Mouse (Mus musculus): ENCODE measurements around the gene Tbc1d17. TPM values are rescaled to one million over a fixed set of nuclear protein-coding genes. Genes with fewer than 3 reads are reported as not detected.

Gene Tbc1d17
- polyA plus RNA-seq, 1 experiment: 96.8 TPM

DNA sequence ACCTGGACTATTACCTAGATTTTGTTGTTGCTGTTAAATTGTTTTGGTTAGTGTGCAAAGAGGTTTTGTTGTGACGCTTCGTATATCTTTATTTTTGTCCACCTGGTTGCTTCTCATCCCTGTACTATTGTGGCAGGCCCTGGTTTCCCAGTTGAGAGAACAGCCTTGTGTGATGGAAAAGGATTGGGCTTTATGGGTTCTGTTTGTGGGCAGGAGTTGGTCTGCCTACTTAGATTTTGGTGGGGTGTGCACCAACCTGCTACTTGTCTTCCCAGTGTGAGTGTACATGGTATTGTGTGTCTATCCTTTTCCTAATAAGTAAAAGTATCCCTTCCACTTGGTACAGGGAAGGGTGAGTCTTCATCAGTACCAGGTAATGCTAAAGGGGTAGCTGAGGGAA, 29.5 kb downstream of the Tbc1d17 start:
- TF ChIP-seq POLR2A (IDR thresholded peaks at IDR 0.05; ENCODE audit: borderline replicate concordance, extremely low read depth, insufficient read depth, insufficient read length, poor library complexity, severe bottlenecking): no peak
- TF ChIP-seq CTCF (IDR thresholded peaks at IDR 0.05; ENCODE audit: borderline replicate concordance, extremely low read depth, insufficient read depth, insufficient read length): no peak
- DNase-seq (ENCODE audit: low read depth): no peak

GRCm38 (mm10) chr7:44818751-44819235, 30.1 kb downstream of the Tbc1d17 start:
- DNase-seq (ENCODE audit: low read depth): peak; percentile 48
- no peak for TF ChIP-seq POLR2A (IDR thresholded peaks at IDR 0.05; ENCODE audit: borderline replicate concordance, extremely low read depth, insufficient read depth, insufficient read length, poor library complexity, severe bottlenecking)
- TF ChIP-seq CTCF (IDR thresholded peaks at IDR 0.05; ENCODE audit: borderline replicate concordance, extremely low read depth, insufficient read depth, insufficient read length): no peak

DNA sequence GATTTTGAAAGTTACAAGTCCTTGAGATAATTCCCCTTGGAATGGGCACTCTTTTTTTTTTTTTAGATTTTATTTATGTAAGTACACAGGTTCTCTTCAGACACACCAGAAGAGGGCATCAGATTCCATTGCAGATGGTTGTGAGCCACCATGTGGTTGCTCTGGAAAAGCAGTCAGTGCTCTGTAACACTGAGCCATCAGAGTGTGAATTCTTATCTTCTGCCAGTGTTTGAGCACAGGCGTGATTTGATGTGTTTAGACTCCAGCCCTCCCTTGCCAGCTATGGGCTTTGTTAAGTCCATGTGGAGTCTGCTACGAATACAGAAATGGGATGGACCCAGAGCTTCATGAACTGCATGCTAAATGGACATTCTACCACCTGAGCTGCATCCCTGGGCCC, 30.7 kb downstream of the Tbc1d17 start:
- TF ChIP-seq CTCF (IDR thresholded peaks at IDR 0.05; ENCODE audit: borderline replicate concordance, extremely low read depth, insufficient read depth, insufficient read length) (peak; percentile 12; the same call in 1 of the 2 replicates), POLR2A (IDR thresholded peaks at IDR 0.05; ENCODE audit: borderline replicate concordance, extremely low read depth, insufficient read depth, insufficient read length, poor library complexity, severe bottlenecking) (no peak)
- DNase-seq (ENCODE audit: low read depth): peak; percentile 58

GRCm38 (mm10) chr7:44817441-44817840, 31.4 kb downstream of the Tbc1d17 start:
- TF ChIP-seq CTCF (IDR thresholded peaks at IDR 0.05; ENCODE audit: borderline replicate concordance, extremely low read depth, insufficient read depth, insufficient read length): no peak
- no peak for TF ChIP-seq POLR2A (IDR thresholded peaks at IDR 0.05; ENCODE audit: borderline replicate concordance, extremely low read depth, insufficient read depth, insufficient read length, poor library complexity, severe bottlenecking)
- DNase-seq (ENCODE audit: low read depth): no peak

DNA sequence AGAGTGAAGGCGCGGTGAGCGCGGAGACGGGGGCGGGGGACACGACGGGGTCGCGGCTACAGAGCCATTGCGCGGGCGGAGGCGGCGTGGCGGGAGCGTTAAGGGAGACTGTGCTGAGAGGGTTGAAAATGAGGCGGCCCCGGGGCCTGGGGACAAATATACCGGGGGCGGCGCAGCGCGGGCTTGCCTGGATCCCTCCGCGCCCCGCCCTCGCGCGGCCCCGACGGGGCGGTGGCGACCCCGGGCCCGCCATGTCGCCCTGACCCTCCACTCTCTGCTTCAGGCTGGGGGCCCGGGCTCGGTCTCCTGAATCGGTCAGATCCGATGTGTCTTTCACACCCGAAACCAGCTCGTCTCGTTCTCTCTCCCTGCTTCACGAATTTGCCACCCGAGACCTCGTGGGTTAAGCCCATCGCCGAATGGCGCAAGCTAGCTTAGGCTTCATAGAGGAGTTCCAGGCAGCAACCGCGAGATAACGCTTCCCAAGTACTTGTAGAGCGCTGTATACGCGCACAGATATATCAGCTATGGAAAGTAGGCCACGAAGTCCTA, 32.3 kb downstream of the Tbc1d17 start, which contains the start of gene Atf5:
Gene Atf5, minus strand, starts transcription at position 189 of the 552 bp plus-strand sequence.
- TF ChIP-seq CTCF (IDR thresholded peaks at IDR 0.05; ENCODE audit: borderline replicate concordance, extremely low read depth, insufficient read depth, insufficient read length) (no peak), POLR2A (IDR thresholded peaks at IDR 0.05; ENCODE audit: borderline replicate concordance, extremely low read depth, insufficient read depth, insufficient read length, poor library complexity, severe bottlenecking) (no peak)
- DNase-seq (ENCODE audit: low read depth): peak; percentile 63

GRCm38 (mm10) chr7:44815721-44816469, 33.0 kb downstream of the Tbc1d17 start, which contains the start of the genes Nup62 and Il4i1:
Gene Nup62, plus strand, starts transcription at chr7:44816088.
Gene Il4i1, plus strand, starts transcription at chr7:44816387.
- TF ChIP-seq POLR2A (IDR thresholded peaks at IDR 0.05; ENCODE audit: borderline replicate concordance, extremely low read depth, insufficient read depth, insufficient read length, poor library complexity, severe bottlenecking) (peak; percentile 21; the same call in 1 of the 2 replicates), CTCF (IDR thresholded peaks at IDR 0.05; ENCODE audit: borderline replicate concordance, extremely low read depth, insufficient read depth, insufficient read length) (peak; percentile 8; the same call in 1 of the 2 replicates)
- DNase-seq (ENCODE audit: low read depth): peak; percentile 100

GRCm38 (mm10) chr7:44814952-44815553, 33.8 kb downstream of the Tbc1d17 start:
- TF ChIP-seq POLR2A (IDR thresholded peaks at IDR 0.05; ENCODE audit: borderline replicate concordance, extremely low read depth, insufficient read depth, insufficient read length, poor library complexity, severe bottlenecking): no peak
- no peak for DNase-seq (ENCODE audit: low read depth)

DNA sequence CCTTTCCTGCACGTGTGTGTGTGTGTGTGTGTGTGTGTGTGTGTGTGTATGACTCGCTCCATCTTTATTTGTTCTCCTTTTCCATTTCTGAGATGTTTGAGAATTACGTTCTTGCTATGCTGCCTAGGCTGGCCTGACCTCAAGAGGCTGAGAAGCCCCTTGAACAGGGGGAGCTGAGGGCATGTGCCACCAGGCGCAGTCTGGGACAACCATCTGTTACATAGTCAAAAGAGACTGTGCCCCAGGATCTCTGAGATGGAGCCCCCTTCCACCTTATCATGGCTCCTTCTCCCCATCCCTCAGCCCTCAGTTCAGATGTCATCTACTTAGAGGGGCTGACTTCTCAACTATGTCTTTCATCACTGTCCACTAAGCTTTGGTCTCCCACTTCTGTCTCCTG, 34.5 kb downstream of the Tbc1d17 start:
- TF ChIP-seq POLR2A (IDR thresholded peaks at IDR 0.05; ENCODE audit: borderline replicate concordance, extremely low read depth, insufficient read depth, insufficient read length, poor library complexity, severe bottlenecking): no peak
- no peak for TF ChIP-seq CTCF (IDR thresholded peaks at IDR 0.05; ENCODE audit: borderline replicate concordance, extremely low read depth, insufficient read depth, insufficient read length)
- no peak for DNase-seq (ENCODE audit: low read depth)

- no peak for TF ChIP-seq POLR2A (IDR thresholded peaks at IDR 0.05; ENCODE audit: borderline replicate concordance, extremely low read depth, insufficient read depth, insufficient read length, poor library complexity, severe bottlenecking)
- TF ChIP-seq CTCF (IDR thresholded peaks at IDR 0.05; ENCODE audit: borderline replicate concordance, extremely low read depth, insufficient read depth, insufficient read length): no peak
- DNase-seq (ENCODE audit: low read depth): no peak
These were observed 34.9 kb downstream of the Tbc1d17 start for GRCm38 (mm10) chr7:44813985-44814384.

DNA sequence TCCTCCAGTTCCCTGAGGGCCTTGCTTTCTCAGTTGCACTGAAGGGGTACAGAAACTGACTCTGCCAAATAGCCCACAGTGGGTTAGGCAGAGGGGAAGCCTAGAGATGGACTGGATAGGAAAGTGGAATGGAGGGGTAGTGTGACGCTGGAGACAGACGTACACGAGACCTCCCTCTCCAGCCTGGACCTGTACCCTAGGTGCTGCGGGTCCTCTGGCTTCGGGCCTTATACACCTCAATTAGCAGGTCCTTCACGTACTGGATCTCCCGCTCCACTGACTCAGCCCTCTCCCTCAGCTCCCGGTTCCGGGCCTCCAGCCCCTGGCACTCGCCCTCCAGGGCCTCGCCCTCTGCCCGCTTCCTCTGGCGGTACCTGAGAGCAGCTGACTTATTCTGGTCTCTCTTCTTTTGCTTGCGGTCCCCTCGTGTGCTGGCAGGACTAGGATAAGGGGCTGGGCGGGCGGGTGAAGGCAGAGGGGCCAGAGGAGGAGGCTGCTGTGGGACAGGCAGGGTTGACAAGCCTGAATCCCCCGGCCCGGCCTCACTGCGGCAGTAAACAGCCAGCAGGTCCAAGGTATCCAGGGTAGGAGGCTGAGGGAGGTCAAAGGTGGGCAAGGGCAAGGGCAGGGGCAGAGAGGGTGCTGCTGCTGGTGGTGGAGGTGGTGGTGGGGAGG, 36.1 kb downstream of the Tbc1d17 start:
- DNase-seq (ENCODE audit: low read depth): no peak
- TF ChIP-seq CTCF (IDR thresholded peaks at IDR 0.05; ENCODE audit: borderline replicate concordance, extremely low read depth, insufficient read depth, insufficient read length) (no peak), POLR2A (IDR thresholded peaks at IDR 0.05; ENCODE audit: borderline replicate concordance, extremely low read depth, insufficient read depth, insufficient read length, poor library complexity, severe bottlenecking) (no peak)

All from brain, embryonic 14.5 days (tissue).